Mouse (Mus musculus): ENCODE data around the gene Adipoq. TPM values are rescaled to one million over a fixed set of nuclear protein-coding genes. Genes with fewer than 3 reads are reported as not detected.
A peak's percentile ranks its signal among the peaks of the same experiment; 100 is the strongest.
"Not testable (repeated sequence)": the region's sequence is repeated elsewhere in the genome, so short reads cannot be mapped to it uniquely, and the experiment has no call there.

Adipoq gene
- total RNA-seq (2022) = 1 to 10 TPM; 2.5 to 6.3 (median 3.5) TPM

DNA sequence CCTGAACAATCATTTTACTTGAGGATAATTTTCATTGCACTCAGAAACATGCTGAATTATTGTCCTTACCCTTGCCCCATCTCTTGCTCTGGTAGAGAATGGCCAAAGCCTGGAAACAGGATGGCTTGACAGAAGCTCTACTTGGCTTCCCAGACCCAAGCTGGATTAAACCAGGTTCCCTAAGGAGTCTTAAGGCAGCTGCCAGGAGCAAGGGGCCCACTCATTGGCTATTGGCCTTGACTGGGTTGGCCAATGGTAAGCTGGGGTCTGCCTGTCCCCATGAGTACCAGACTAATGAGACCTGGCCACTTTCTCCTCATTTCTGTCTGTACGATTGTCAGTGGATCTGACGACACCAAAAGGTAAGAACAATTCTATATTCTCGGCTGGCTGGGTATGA is at the start of gene Adipoq:
Adipoq (plus strand) TSS at position 257 of the 400 bp plus-strand sequence.
- no peak for DNase-seq (ENCODE audit: low spot score)

DNA sequence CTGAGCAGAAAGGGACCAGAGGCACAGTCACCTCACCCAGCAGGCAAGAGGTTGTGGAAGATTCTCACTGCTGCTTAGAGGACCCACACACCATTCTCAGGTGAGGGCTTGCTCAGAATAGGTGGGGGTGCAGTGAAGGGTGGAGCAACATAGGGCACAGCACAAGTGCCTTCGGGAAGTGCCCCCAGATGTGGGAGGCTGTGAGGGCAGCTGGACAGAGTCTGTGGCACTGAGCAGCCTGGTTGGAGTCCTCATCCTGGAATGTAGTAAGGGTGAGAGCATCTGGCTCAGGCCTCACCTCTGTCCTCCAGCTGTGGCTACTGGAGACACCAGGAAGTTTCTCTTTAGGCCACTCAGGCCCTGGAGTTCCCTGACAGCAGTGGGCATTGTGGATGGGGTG is 49.5 kb upstream of the Adipoq start:
- not testable (repeated sequence) for DNase-seq (ENCODE audit: low spot score)

DNA sequence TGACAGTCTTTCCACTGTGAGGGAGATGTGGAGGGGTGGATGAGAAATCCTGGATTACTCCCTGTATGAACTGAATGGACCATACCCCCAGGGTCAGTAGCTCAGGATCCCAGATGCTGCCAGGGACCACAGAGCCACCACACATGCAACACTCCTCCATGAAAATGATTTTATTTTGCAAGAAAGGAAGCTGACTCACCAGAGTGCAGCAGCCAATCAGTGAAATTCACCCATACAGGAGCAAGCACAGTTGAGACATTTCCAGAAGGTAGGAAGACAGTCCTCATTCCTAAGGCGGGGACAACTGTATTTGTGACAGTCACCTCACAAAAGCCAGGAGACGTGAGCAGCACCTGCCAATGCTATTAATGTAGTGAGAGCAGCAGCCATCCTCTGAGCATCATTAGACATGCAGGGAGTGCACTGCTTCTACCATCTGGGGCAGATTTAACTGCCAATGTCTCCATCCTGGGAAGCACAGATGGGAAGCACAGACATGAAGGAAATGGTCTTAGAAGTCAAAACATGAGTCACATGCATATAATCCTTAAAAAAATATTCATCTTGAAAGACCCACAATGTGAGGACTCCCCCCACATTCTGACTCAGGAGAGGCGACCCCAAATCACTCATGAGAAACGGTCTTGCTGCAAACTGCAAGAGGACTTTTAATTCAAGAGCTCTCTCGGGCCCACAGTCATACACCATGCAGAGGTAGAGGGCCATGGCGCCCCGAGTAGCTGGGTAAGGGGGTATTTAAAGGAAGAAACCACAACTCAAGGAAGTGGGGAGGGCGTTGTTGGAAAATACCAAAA is 48.8 kb upstream of the Adipoq start:
- DNase-seq (ENCODE audit: low spot score) = not testable (repeated sequence)

DNA sequence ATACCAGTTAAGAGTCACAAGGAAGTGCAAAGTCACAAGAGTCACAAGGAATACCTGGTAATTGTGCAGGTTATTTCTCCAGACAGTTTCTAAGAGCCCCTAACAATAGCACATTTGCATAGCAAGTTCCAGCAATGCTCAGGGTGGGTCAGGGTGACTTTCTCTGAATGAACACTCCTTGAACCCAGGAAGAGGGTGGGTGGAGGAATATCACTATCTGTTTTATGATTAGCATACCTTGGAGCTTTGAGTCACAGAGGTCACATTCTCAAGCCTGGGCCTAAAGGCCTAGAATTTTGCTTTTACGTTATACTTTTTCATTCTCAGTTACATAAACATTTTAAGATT is 48.3 kb upstream of the Adipoq start:
- not testable (repeated sequence) for DNase-seq (ENCODE audit: low spot score)

DNA sequence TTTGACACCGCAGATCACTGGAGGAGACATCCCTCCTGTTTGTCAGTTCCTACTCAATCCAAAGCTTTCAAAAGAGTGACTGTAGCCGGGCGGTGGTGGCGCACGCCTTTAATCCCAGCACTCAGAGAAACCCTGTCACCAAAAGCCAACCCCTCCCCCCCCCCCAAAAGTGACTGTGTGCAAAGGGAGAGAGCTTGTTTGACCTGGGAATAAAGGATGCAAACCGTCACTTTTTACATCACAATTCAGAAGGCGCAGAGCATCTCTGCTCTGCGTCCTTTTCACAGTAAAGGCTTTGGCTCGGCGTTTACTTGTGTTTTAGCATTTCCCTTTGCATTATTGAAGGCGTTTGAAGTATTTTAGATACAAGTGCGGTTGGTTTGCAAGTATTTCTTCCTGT is 46.7 kb upstream of the Adipoq start:
- no peak for DNase-seq (ENCODE audit: low spot score)

DNA sequence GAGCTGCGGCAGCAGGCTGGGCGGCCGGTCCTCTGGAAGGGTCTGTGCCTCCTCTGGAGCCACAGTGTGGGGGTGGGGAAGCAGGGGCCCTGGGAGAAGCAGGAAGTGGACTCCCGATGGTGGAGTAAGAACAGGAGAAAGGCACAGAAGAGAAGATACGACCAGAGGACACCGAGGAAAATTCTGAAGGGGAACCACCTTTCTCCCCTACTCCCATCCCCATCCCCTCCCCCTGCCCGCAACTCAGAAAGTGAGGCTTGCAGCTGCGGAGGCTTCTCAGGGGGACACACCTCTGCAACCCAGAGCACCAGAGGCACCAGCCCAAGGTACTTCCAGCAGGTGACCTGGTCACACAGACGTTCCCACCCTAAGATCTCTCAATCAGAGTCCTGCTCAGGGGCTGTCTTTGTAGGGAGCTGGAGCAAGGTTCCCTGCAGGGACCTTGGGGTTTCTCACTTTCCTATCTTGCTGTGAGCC is 46.2 kb upstream of the Adipoq start:
- no peak for DNase-seq (ENCODE audit: low spot score)

DNA sequence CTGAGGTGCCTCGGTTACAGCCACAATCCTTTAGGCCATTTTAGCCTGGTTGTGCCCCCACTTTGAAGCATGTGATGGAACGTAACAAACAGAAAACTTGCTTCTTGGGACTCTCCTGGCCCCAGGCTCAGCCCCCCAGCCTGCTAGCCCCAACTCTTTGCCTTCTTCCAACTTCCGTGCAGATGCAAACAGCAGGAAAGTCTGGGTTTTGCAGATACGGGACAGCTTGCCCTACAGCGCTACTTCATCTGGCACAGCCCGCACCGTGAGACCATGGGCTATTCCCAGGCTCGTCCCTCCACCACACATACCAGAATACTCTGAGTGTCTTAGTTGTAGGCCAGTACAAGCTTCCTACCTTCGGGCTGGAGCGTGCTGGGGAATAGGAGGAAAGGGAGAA is 45.7 kb upstream of the Adipoq start:
- no peak for DNase-seq (ENCODE audit: low spot score)

DNA sequence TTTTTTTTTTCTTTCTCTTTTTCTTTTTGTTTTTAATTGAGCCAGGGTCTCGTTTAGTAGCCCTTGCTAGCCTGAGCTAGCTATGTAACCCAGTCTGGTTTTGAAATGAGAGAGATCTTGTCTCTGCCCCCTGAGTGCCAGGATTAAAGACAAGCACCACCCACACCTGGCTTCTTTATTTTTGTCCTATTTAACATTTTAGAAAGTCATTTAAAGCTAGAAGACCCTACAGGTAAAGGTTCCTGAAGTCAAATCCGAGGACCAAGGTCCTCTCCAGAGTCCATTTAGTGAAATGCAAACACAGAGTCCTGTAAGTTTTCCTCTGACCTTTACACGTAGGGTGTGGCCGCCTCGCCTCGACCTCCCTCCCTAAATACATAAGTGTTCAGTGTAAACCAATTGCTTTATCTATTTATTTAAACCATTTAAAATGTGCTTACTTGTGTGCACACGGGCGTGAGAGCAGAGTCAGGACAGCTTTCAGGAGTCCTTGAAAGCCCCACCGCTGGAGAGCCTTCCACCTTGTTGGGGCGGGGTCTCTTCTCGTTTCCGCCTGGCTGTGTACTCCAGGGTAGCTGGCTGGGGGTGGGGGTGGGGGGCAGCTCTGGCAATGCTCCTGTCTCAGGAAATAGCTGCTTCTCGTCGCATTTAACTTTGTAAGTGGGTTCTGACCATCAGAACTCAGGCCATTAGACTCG is 43.8 kb upstream of the Adipoq start:
- DNase-seq (ENCODE audit: low spot score) = no peak

DNA sequence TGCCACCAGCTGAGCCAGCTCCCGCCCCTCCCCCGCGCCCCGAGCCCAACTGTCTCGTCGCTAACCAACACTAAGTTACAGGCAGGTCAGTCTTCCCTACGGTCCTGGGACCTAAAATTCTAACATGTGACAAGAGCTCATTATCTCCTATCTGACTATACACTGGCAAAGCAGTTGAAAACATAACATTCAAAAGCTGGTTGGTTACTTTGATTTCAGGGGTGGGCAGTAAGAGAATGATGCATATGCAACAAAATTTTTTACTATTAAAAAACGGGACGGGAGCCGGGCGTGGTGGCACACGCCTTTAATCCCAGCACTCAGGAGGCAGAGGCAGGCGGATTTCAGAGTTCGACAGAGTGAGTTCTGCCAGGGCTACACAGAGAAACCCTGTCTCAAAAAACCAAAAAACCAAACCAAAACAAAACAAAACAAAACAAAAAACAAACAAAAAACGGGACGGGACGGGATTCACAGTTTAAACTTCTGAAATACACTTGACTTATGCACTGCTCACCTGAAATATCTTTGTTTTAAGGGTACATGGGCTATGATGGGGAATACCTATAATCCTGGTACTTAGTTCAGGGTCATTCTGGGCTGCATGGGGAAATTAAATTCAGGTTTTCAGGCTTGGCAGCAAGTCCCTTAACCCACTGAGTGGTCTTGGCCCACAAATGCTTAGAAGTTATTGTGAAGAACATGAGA is 43.1 kb upstream of the Adipoq start:
- DNase-seq (ENCODE audit: low spot score) = no peak

DNA sequence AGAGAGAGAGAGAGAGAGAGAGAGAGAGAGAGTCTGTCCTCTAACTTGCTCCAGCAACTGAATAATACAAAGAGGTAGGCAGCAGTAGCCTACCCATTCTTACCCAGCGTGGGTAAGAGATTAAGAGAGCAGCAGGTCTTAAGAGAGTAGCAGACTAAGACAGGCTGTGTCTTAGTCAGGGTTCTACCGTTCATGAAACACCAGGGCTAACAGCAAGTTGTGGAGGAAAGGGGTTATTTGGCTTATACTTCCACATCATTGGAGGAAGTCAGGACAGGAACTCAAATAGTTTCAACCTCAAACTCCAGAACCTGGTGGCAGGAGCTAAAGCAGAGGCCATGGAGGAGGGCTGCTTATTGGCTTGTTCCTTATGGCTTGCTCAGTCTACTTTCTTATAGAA is 42.5 kb upstream of the Adipoq start:
- no peak for DNase-seq (ENCODE audit: low spot score)

DNA sequence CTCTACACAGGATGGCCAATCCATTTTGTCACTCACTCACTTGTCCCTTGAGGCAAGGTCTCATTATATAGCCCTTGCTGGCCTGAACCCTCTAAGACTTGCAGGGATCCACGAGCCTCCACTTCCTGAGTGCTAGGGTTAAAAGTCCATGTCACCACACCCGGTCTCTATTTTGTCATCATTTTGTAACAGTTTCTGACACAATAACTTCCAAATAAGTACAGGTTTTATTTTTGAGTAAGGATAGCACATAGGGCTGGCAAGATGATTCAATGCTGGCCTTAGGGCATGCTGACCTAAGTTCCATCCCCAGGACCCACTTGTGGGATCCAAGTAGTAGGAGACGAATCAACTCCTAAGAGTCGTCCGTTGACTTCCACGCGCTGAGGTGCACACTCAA is 40.2 kb upstream of the Adipoq start:
- no peak for DNase-seq (ENCODE audit: low spot score)

DNA sequence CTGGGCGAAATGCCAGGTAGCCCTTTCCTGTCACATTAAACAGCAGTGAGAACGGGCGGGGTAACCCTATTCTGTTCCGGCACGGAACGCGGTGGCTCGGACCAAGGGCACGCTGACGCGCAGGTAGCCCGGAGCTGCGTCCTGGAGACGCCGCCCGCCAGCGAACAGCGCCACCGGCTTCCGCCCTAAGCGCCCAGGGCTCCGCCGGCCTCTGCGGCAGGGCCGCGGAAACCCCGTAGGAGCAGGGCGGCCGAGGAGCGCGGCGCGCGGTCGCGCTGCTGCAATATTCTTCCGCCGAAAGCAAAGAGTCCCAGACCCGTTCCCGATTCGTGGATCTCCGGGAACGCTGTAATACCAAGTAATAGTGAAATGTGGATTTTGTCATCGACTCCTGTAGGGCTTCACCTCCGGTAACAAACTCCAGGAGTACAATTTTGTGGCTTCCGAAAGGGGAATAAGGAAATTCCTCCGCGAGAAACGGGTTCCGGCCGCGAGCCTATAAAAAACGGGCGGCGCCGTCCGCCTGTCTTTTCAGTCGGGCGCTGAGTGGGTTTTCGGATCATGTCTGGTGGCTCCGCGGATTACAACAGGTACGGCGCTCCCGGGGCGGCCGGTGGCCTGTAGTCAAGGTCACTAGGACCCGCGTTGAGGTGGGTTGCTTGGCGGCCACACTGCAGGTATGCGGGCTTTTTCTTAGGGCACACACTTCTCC is 38.9 kb upstream of the Adipoq start, which contains the start of gene Eif4a2:
Eif4a2 (plus strand) TSS at position 214 of the 712 bp plus-strand sequence.
- DNase-seq (ENCODE audit: low spot score) = peak; percentile 89

DNA sequence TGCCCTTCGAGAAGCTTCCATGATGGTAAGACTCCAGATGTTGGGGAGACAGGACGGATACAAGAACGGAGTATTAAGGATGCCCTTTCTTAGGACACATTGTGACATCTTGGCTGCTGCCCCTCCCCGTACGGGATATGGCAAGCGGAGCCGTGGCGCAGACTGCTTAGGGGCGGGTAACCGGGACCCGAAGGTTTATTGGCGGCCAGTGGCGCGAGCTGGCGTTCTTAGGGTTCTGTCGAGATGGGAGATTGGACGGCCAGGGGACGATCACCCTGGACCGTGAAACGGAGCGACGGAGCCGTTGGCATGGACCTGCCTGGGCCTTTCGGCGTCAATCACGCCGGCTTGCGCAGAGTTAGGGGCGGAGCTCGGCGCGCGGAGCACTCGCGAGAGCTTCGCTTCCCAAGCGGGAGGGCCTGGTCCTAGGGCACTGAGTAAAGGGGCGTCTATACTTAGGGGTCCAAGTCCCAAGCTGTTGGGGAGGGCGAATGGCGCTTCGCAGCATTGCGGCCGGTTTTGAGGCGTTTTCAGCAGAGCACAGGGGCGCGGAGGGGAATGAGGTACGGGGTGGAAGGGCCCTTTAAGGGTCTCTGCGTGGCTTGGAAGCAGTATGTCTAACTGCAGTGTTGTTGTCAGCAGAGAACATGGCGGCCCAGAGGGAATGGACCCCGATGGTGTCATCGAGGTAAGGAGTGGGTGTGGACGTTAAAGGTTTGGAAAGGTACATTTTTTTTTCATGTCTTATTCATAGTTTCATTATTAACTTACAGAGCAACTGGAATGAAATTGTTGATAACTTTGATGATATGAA is 38.2 kb upstream of the Adipoq start:
- DNase-seq (ENCODE audit: low spot score) = peak; percentile 79

DNA sequence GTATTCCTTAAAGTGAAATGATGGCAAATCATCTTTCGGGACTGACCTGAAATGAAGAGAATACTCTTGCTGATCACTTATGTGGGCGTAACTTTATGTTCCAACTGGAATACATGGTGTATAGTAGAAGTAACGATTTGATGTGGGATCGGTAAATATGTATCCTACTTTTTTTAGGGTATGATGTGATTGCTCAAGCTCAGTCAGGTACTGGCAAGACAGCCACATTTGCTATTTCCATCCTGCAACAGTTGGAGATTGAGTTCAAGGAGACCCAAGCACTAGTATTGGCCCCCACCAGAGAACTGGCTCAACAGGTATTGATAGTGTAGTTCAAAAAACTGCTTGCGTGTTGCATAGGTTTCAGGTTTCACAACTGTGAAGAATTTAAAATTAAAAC is 37.4 kb upstream of the Adipoq start:
- DNase-seq (ENCODE audit: low spot score) = no peak

DNA sequence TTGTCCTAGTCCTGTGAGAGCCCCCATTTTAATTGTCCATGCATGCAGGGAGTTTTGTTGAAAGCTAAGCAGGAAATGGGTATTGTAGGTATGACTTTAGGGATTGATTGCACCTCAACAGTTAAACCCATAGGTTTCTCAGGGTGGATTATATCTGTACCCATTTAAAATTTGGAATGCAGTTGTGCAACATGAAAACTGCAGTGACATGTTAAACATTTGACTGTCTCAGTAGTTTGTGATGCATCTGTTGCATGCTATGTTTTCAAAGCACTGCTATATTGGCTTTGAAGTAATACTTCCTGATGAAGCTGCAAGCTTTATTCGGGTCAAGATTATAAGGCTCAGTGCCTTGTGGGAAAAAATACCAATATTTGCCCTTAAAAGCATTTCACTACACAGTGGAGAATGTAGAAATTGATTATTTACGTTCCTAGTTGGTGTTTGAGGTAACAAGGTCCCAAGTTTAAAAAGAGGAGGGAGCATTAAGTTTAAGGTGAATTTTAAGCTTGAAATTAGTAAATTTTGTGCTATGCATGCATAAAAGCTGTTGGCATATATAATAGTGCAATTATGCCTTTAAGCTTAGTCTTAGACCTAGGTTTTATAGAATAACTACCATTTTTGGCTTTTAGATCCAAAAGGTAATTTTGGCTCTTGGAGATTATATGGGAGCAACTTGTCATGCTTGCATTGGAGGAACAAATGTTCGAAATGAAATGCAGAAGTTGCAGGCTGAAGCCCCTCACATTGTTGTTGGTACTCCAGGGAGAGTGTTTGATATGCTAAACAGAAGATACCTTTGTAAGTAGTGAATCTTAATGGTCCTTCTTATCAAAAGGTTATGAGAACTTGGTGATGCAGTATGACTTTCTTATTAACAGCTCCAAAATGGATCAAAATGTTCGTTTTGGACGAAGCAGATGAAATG is 36.7 kb upstream of the Adipoq start:
- no peak for DNase-seq (ENCODE audit: low spot score)

DNA sequence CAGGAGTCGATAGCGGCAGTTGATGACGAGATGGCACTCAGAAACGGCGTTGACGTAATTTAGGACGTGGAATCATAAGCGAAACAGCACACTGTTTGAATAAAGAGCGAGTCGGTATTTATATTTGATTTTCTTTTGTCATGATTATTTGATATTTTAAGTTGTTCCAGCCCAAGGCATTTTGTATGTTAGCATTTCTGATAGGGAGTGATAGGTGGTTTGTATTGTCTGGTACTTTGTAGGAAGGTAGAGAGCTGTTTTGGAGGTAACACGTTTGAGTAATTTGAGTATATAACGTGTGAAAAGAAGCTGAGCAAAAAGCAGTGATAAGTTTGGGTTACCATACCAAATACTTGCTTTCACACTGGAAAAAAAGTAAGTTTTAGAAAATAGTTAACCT is 34.0 kb upstream of the Adipoq start:
- no peak for DNase-seq (ENCODE audit: low spot score)

DNA sequence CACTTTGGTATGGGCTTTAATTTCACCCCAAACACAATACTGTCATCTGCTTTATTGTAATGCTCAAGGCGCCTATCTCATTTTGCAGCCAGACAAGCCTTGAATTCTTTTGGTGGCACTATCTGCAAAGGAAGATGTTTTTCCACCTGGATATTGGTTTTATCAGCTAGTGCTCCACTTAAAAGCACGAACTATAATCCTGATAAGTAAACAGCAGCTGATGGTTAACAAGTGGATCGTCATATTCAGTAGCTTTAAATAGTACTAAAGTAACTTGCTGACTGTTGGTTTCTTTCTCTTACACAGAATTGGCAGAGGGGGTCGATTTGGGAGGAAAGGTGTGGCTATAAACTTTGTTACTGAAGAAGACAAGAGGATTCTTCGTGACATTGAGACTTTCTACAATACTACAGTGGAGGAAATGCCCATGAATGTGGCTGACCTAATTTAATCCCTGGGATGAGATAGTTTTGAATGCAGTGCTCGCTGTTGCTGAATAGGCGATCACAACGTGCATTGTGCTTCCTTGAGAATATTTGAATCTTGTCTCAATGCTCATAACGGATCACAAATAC is 33.4 kb upstream of the Adipoq start:
- DNase-seq (ENCODE audit: low spot score) = no peak

DNA sequence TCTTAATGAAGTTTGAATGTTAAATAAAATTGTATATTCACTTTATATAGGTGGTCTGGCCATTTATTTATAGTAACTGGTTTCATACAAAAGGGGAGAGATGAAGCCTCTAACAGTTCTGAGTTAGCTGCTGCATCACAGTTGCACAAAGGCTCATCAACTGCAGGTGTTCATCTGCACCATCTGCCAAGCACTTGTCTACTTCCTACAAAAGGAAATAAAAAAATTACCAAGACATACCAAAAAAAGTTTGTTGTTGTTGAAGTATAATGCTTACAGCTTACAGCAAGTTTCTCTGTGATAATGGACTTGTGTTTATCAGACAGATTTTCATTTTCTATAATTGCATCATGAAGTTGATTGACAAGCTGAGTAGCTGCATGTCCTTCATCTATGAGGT is 32.4 kb upstream of the Adipoq start:
- DNase-seq (ENCODE audit: low spot score) = no peak
